Mouse (Mus musculus): Measurements from ENCODE around the gene Mast4. TPM values are rescaled to one million over a fixed set of nuclear protein-coding genes. Genes with fewer than 3 reads are reported as not detected.

Mast4 gene
- polyA plus RNA-seq, 1 experiment from 2014 or later, result 32.2 TPM

DNA sequence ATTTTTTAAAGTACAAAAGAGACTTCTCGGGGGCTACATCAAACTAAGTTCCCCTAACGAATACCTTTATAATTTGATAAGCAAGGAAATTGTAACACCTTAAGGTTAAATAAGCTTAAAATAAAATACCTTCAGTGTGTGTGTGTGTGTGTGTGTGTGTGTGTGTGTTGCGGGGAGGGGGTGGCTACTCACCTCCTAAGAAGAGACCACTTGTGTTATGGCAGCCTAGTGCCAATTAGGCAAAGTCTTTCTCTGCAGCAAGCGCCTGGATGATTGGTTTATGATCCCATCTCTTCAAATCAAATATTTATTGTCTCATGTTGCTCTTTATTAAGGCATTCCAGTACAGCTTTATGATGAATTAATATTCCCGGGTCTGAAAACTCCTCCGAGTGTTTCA, 81.2 kb downstream of the Mast4 start:
- no peak for ATAC-seq (ENCODE audit: low FRiP score)

DNA sequence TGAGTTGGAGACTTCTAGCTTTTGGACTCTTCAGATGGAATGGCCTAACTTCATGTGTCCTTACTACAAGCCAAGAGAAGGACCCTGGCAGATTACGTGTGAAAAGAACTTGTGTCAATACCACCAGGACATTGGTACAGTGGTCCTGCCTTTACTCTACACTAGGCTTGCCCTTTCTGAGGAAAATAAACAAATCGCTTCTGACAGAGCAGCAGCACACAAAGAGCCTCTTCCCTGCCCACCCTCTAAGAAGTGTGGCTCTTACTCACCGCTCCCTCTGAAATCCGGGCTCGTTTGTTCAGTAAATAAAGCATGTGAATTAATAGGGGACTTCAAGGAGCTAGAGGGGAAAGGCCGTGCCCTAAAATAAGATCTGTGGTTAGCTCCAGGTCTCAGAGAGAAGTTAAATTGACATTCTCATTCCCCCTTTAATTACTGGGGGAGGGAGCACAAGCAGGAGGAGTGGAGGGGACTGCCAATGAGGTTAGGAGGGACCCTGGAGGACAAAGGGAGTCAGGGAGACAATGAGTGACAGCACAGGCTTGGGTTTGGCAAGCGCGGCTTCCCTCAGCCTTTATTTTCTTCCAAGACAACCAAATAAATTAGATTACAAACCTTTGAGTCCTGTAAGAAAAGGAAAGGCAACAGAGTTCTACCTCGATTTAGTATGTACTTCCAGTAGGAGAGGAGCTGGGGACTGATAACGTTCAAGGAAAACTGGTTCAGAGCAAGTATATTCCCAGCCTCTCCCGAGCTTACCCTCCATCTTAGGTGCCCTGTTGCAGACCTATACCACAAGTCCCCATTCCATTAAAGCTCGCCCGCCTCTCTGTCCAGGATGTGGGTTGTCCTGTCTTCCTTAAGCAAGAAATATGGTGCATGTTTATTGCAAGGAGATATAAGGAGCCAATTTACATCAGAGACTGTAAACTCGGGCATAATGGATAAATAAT, 85.9 kb downstream of the Mast4 start:
- Histone ChIP-seq H3K4me3 (replicated peaks; ENCODE audit: low read length) (no peak overlapping the region), H3K9ac (no peak overlapping the region), H3K4me1 (replicated peaks; ENCODE audit: control insufficient read depth, insufficient read depth, low read length) (peaks cover 14% of the 10 kb centered on the region; the same call in 1 of the 2 replicates), H3K27ac (no peak overlapping the region), H3K27me3 (ENCODE audit: control insufficient read depth, insufficient read depth, low read length) (no peaks in the 10 kb centered on the region), H3K36me3 (replicated peaks; ENCODE audit: control insufficient read depth, insufficient read depth) (no peaks in the 10 kb centered on the region), H3K9me3 (ENCODE audit: control insufficient read depth, low read length) (no peaks in the 10 kb centered on the region), H3K4me2 (replicated peaks) (0 out of 2 replicates have a peak overlapping the region, but pooled peaks have one; percentile 3)
- no peak for DNase-seq (ENCODE audit: low spot score)
- ATAC-seq (ENCODE audit: low FRiP score), result peak; percentile 82; the same call in 1 of the 2 replicates
- 19% methylated on average over 14 of the region's 14 CpGs for WGBS

More for the DNA sequence above, 81.2 kb downstream of the Mast4 start:
- Histone ChIP-seq H3K4me1 (replicated peaks; ENCODE audit: control insufficient read depth, insufficient read depth, low read length) (peaks cover 17% of the 10 kb centered on the region; the same call in 1 of the 2 replicates), H3K27ac (no peak overlapping the region), H3K36me3 (replicated peaks; ENCODE audit: control insufficient read depth, insufficient read depth) (no peaks in the 10 kb centered on the region), H3K4me3 (replicated peaks; ENCODE audit: low read length) (no peak overlapping the region), H3K9me3 (ENCODE audit: control insufficient read depth, low read length) (no peaks in the 10 kb centered on the region), H3K4me2 (replicated peaks) (no peak overlapping the region), H3K27me3 (ENCODE audit: control insufficient read depth, insufficient read depth, low read length) (no peaks in the 10 kb centered on the region), H3K9ac (no peak overlapping the region)
- 79% methylated on average over 6 of the region's 6 CpGs for WGBS
- DNase-seq (ENCODE audit: low spot score), result no peak

DNA sequence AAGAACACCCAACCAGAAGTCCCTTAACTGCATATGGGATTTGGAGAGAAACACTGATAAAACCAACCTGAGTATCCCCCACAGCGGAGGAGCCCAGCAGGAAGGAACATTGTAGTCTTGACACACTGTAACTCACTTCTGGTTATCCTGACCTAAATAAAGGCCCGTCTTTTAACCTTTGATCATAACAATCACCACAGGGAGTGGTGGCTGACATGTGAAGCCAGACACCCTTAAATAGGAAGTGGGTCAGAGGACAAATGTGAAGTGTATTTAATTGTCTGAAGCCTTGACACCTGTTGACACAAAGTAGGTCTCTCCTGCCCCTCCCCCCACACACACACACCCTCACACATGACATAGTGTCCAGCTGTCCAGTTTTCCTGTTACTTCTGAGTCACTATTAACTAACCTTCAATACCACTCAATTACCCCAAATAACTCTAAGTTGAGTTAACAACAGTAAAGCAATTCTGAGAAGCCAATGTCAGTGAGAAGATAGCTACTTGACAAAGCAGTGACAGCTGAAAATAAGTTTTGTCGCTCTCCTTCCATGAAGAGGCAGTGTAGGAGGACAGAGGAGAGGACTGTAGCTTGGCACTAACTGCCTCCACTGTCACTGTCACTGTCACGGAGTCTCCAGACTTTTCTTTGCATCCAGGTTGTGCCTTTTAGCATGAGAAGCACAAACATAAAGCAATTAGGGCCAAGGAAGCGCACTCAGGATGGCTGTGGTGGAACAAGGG, 87.2 kb downstream of the Mast4 start:
- H3K4me3 ChIP-seq (replicated peaks; ENCODE audit: low read length), result no peak overlapping the region
- H3K4me2 ChIP-seq (replicated peaks), result no peak overlapping the region
- peaks cover 13% of the 10 kb centered on the region; the same call in 1 of the 2 replicates for H3K4me1 ChIP-seq (replicated peaks; ENCODE audit: control insufficient read depth, insufficient read depth, low read length)
- ATAC-seq (ENCODE audit: low FRiP score), result no peak
- no peaks in the 10 kb centered on the region for H3K9me3 ChIP-seq (ENCODE audit: control insufficient read depth, low read length)
- WGBS, result 85% methylated on average over 5 of the region's 5 CpGs
- DNase-seq (ENCODE audit: low spot score), result no peak
- H3K36me3 ChIP-seq (replicated peaks; ENCODE audit: control insufficient read depth, insufficient read depth), result no peaks in the 10 kb centered on the region
- H3K27ac ChIP-seq, result no peak overlapping the region
- H3K9ac ChIP-seq, result no peak overlapping the region
- H3K27me3 ChIP-seq (ENCODE audit: control insufficient read depth, insufficient read depth, low read length), result no peaks in the 10 kb centered on the region

DNA sequence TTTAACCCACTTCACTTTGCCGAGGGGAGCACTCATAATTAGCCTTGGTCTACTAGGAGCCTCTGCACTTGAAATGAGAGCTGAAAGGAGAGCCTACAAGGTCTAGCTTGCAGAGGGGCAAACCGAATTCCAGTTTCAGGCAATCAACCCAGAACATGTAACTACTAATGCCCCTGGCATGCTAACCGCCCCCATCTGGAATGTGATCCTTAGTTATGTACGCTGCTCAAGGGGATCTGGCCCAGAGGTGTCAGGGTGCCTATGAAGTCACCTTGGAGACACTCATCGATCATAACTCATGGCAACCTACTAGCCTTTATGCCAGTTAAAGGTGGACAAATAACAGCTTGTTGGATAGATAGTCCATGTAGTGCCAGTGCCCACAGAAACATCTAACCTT, 88.9 kb downstream of the Mast4 start:
- peaks cover 13% of the 10 kb centered on the region; the same call in 1 of the 2 replicates for H3K4me1 ChIP-seq (replicated peaks; ENCODE audit: control insufficient read depth, insufficient read depth, low read length)
- H3K9me3 ChIP-seq (ENCODE audit: control insufficient read depth, low read length), result no peaks in the 10 kb centered on the region
- ATAC-seq (ENCODE audit: low FRiP score) (no peak), DNase-seq (ENCODE audit: low spot score) (no peak)
- H3K4me2 ChIP-seq (replicated peaks), result no peak overlapping the region
- no peaks in the 10 kb centered on the region for H3K36me3 ChIP-seq (replicated peaks; ENCODE audit: control insufficient read depth, insufficient read depth)
- no peaks in the 10 kb centered on the region for H3K27me3 ChIP-seq (ENCODE audit: control insufficient read depth, insufficient read depth, low read length)
- 92% methylated on average over 5 of the region's 5 CpGs for WGBS
- H3K9ac ChIP-seq, result no peak overlapping the region
- no peak overlapping the region for H3K4me3 ChIP-seq (replicated peaks; ENCODE audit: low read length)
- H3K27ac ChIP-seq, result no peak overlapping the region

DNA sequence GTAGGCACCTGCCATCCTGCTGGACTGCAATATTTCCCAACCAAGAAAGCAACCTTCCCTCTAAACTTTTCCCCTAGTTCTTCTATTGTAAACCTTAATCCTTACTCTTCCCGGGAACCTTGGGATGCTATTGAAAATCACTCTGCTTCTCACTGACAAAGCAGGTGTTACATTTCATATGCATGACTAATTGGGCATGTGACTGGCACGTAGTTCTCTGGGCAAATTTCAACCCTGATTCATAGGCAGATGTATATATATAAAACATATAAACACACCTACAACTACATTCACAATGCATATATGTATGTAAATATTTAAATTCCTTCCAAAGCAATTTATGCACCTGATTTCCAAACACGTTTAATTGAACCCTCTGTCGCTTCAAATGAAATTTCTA, 90.2 kb downstream of the Mast4 start:
- H3K4me2 ChIP-seq (replicated peaks), result no peak overlapping the region
- no peaks in the 10 kb centered on the region for H3K36me3 ChIP-seq (replicated peaks; ENCODE audit: control insufficient read depth, insufficient read depth)
- H3K9ac ChIP-seq, result no peak overlapping the region
- H3K27ac ChIP-seq, result no peak overlapping the region
- H3K4me1 ChIP-seq (replicated peaks; ENCODE audit: control insufficient read depth, insufficient read depth, low read length), result peaks cover 9% of the 10 kb centered on the region; the same call in 1 of the 2 replicates
- DNase-seq (ENCODE audit: low spot score), result no peak
- H3K27me3 ChIP-seq (ENCODE audit: control insufficient read depth, insufficient read depth, low read length), result no peaks in the 10 kb centered on the region
- no peak for ATAC-seq (ENCODE audit: low FRiP score)
- H3K9me3 ChIP-seq (ENCODE audit: control insufficient read depth, low read length), result no peaks in the 10 kb centered on the region
- WGBS, result 49% methylated on average over 4 of the region's 4 CpGs
- no peak overlapping the region for H3K4me3 ChIP-seq (replicated peaks; ENCODE audit: low read length)

DNA sequence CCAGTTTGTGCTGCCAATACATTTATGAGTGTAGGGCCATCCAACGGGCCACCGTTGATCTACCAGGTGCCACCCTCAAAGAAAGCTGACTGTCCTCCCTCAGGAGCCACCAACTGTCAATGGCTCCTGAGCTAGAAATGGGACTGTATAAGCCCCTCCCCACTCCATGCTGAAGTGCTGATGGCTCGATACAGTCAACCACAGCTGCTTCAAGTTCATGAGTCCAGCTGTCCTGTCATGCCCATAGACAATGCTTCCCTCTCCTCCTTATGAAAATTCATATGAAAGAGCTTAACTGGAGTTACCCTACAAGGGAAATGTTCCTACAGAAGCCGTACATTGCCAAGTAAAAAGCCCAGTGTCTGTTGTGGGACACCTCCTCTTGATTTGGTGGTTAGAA, 93.2 kb downstream of the Mast4 start:
- Histone ChIP-seq H3K9ac (no peak overlapping the region), H3K4me3 (replicated peaks; ENCODE audit: low read length) (no peak overlapping the region), H3K27ac (no peak overlapping the region), H3K4me1 (replicated peaks; ENCODE audit: control insufficient read depth, insufficient read depth, low read length) (no peaks in the 10 kb centered on the region), H3K36me3 (replicated peaks; ENCODE audit: control insufficient read depth, insufficient read depth) (no peaks in the 10 kb centered on the region), H3K9me3 (ENCODE audit: control insufficient read depth, low read length) (no peaks in the 10 kb centered on the region), H3K4me2 (replicated peaks) (no peak overlapping the region), H3K27me3 (ENCODE audit: control insufficient read depth, insufficient read depth, low read length) (no peaks in the 10 kb centered on the region)
- WGBS, result 95% methylated on average over 4 of the region's 4 CpGs
- DNase-seq (ENCODE audit: low spot score) (no peak), ATAC-seq (ENCODE audit: low FRiP score) (no peak)

DNA sequence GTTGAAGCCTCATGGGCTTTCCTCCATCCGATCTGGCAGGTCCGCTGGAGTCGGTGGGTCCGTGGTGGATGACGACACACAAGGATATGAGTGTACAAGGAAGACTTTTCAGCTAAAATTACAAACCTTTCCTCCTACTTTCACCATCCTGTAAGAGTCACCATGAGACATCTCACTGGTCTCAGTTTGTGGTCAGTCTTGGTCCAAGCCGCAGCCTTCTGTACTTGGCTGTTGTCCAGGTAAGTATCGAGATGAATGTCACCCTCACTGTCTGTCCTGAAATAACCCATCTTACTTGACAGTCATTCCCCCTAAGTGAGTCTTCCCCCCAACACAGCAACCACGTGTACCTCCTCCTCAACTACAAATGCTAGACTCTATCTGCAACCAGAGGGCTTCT, 94.6 kb downstream of the Mast4 start:
- H3K4me3 ChIP-seq (replicated peaks; ENCODE audit: low read length), result no peak overlapping the region
- H3K27ac ChIP-seq, result no peak overlapping the region
- no peak overlapping the region for H3K4me2 ChIP-seq (replicated peaks)
- no peaks in the 10 kb centered on the region for H3K4me1 ChIP-seq (replicated peaks; ENCODE audit: control insufficient read depth, insufficient read depth, low read length)
- no peaks in the 10 kb centered on the region for H3K27me3 ChIP-seq (ENCODE audit: control insufficient read depth, insufficient read depth, low read length)
- DNase-seq (ENCODE audit: low spot score), result no peak
- no peak overlapping the region for H3K9ac ChIP-seq
- no peaks in the 10 kb centered on the region for H3K36me3 ChIP-seq (replicated peaks; ENCODE audit: control insufficient read depth, insufficient read depth)
- no peaks in the 10 kb centered on the region for H3K9me3 ChIP-seq (ENCODE audit: control insufficient read depth, low read length)
- 90% methylated on average over 8 of the region's 8 CpGs for WGBS
- no peak for ATAC-seq (ENCODE audit: low FRiP score)

DNA sequence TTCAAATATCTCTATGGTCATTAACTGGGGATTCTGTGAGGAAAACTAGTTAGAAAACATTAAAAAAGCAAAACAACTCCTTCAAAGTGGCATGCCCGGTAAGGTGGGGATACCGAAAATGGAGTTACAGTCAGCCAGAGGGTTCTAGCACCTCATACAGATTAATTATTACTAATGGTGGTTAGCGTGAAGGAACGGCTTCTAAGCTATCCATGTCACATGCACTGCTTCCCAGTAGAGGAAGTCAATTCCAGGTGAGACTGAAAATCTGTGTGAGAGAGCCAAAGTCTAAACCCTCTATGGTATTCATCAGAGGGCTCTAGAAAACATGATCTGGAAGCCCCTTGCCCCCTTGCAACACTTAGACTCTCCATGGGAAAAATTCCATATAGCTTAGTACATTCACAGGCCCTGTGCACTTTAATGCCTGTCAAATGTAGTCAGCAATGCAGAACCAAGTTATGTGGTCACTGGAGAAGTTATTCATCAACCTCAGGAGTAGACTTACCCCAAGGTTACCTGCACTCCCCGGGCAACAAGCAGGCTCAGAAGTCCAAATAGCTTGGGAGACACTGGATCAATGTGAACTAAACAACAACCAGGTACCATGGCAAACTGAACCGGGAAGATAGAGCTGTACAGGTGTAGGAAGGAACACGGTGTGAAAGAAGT, 96.1 kb downstream of the Mast4 start:
- 96% methylated on average over 7 of the region's 7 CpGs for WGBS
- H3K4me2 ChIP-seq (replicated peaks), result no peak overlapping the region
- ATAC-seq (ENCODE audit: low FRiP score), result no peak
- no peaks in the 10 kb centered on the region for H3K9me3 ChIP-seq (ENCODE audit: control insufficient read depth, low read length)
- no peaks in the 10 kb centered on the region for H3K36me3 ChIP-seq (replicated peaks; ENCODE audit: control insufficient read depth, insufficient read depth)
- no peak overlapping the region for H3K9ac ChIP-seq
- H3K27ac ChIP-seq, result no peak overlapping the region
- H3K27me3 ChIP-seq (ENCODE audit: control insufficient read depth, insufficient read depth, low read length), result no peaks in the 10 kb centered on the region
- no peak overlapping the region for H3K4me3 ChIP-seq (replicated peaks; ENCODE audit: low read length)
- H3K4me1 ChIP-seq (replicated peaks; ENCODE audit: control insufficient read depth, insufficient read depth, low read length), result no peaks in the 10 kb centered on the region
- DNase-seq (ENCODE audit: low spot score), result no peak

DNA sequence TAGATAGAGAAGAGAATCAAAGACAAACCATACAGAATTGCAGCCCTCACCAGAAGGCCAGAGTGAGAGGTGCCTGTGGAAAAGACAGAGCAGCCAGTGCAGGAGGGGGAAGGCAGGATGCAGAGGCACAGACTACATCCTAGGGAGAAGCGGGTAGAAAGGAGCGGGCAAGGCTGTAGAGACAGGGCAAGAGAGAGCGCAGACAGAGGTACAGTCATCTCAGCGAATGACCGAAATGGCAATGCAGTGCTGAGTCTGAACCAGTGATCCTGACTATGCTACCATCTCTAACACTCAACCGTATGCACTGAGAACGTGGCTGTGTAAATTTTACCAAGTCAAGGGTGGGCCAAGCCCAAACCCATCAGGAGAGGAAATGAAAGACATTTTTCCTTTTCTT, 102.1 kb downstream of the Mast4 start:
- H3K36me3 ChIP-seq (replicated peaks; ENCODE audit: control insufficient read depth, insufficient read depth), result no peaks in the 10 kb centered on the region
- no peak overlapping the region for H3K4me3 ChIP-seq (replicated peaks; ENCODE audit: low read length)
- WGBS, result 91% methylated on average over 7 of the region's 7 CpGs
- ATAC-seq (ENCODE audit: low FRiP score) (no peak), DNase-seq (ENCODE audit: low spot score) (no peak)
- no peak overlapping the region for H3K4me2 ChIP-seq (replicated peaks)
- H3K27me3 ChIP-seq (ENCODE audit: control insufficient read depth, insufficient read depth, low read length), result no peaks in the 10 kb centered on the region
- H3K27ac ChIP-seq, result no peak overlapping the region
- H3K9ac ChIP-seq, result no peak overlapping the region
- H3K4me1 ChIP-seq (replicated peaks; ENCODE audit: control insufficient read depth, insufficient read depth, low read length), result no peaks in the 10 kb centered on the region
- H3K9me3 ChIP-seq (ENCODE audit: control insufficient read depth, low read length), result no peaks in the 10 kb centered on the region

Measured in hindbrain, embryonic 14.5 days (tissue).